Mouse (Mus musculus): Measurements from ENCODE around the gene Peg12.

GRCm38 (mm10) chr7:62486139-62486538 lies 21.8 kb upstream of the Peg12 start:
- no peak for TF ChIP-seq CTCF (IDR thresholded peaks at IDR 0.05; ENCODE audit: low read depth, low read length)
- TF ChIP-seq POLR2A (IDR thresholded peaks at IDR 0.05; ENCODE audit: extremely low read depth, insufficient read depth, low read length) = no peak

Measured in liver, adult 2 months (tissue).